Mouse (Mus musculus): ENCODE results near the gene Eps15.
"Not testable (repeated sequence)": the region's sequence is repeated elsewhere in the genome, so short reads cannot be mapped to it uniquely, and the experiment has no call there.

Eps15 gene

DNA sequence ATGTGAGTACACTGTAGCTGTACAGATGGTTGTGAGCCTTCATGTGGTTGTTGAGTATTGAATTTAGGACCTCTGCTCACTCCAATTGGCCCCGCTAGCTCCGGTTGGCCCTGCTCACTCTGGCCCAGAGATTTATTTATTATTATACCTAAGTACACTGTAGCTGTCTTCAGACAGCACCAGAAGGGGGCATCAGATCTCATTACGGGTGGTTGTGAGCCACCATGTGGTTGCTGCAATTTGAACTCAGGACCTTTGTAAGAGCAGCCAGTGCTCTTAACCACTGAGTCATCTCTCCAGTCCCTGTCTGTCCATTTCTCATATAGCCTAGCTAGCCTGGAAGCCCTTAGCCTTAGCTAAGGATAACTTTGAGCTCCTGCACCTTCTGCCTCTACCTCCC is 124.8 kb downstream of the Eps15 start:
- DNase-seq, result not testable (repeated sequence)

- no peak for DNase-seq
Observed at GRCm38 (mm10) chr4:109405415-109405814, 125.3 kb downstream of the Eps15 start.

DNA sequence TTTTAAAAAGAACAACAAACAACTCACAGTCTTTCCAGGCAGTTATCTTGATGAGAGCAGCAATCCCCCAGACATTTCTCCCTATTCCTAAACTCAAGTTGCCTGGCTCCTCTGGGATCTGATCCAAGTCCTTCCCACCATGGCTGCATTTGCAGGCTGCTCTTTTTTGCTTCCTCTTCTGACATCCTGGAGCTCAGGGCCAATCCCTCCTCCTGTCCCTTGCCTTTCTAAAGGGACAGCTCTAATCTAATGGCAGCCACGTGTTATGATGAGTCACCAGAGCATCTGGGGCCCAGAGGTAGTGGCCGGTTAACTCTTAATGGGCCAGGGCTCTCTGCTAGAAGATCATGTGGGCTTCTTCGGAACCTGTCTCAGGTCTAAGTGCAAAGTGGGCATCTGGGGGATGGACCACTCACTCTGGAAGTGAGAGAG is 126.0 kb downstream of the Eps15 start:
- peak; percentile 40 for DNase-seq

GRCm38 (mm10) chr4:109406486-109407175 is 126.6 kb downstream of the Eps15 start, which contains the start of gene Ttc39a:
TSS of gene Ttc39a (plus strand) at chr4:109406623.
- peak; percentile 38 for DNase-seq

DNA sequence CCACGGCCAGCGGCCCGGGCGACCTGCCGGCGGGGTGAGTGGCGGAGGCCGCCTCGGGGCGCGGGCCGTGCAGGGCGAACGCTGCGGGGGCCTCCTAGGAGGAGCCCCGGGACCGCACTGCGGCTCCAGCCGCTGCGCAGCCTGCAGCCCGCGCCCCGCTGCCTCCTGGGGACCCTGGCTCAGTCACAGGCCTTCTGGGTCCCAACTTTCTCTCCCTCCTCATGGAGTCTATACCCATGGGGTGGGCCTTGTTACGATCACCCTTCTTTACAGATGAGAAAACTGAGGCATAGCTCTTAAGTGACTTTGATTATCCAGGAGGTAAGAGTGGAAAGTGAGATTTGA is 127.1 kb downstream of the Eps15 start:
- peak; percentile 20 for DNase-seq

DNA sequence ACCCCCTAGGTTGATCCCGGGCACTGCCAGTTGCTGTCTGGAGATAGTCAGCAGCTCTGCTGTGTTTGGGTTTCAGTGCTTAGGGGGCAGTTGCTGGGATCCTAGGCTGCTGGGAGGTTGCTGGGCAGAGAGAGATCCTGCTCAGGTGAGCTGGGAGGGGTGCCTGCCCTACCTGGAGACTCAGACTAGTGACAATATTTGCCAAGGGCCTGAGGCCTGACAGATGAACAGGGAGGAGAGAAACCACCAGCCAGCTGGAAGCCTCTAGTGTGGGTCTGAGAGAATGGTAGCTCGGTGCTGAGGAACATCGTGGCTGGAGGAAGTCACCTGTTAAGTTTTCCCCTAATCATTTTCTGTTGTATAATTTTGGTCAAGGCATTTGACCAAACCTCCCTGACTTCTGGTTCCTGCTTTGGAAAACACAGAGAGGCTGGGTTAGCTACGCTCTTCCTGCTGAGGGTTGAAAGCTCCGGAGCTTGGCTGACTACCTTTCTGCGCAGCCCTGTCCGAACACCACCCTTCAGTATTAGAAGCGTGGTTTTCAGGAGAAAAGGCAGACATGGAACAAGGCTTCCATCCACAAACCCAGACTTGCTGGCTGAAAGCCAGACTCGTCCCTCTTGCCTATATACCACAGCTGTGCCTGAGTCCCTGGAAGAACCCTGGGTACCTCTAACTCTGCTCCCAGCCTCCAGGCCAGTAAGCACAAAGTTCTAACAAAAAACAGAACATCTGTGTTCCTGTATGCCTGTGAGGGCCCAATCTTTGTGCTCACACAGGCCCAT is 127.8 kb downstream of the Eps15 start:
- DNase-seq, result no peak

- DNase-seq, result no peak
Observed at GRCm38 (mm10) chr4:109410681-109411376, 130.8 kb downstream of the Eps15 start.

GRCm38 (mm10) chr4:109411377-109411967 is 131.4 kb downstream of the Eps15 start:
- no peak for DNase-seq

DNA sequence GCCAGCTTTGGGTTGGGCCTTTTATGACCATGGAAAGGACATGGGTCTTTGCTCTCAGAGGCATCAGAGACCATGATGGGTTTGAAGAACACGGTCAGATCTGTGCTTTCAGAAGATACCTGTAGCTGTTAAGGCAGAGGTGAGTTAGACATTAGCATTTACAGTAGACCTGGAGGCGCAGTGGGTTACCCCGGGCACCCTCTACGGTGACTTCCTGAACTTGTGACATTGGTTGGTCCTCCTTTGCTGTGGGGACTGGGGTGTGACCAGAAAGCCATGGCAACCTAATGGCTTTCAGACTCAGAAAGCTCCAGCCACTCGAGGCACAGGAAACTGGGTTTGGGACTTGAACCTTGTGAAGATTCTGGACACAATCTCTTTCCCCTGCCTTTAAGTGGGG is 132.2 kb downstream of the Eps15 start:
- no peak for DNase-seq

GRCm38 (mm10) chr4:109417998-109418397 is 137.9 kb downstream of the Eps15 start:
- no peak for DNase-seq

- DNase-seq, result no peak
Observed at GRCm38 (mm10) chr4:109419017-109419416, 138.9 kb downstream of the Eps15 start.

DNA sequence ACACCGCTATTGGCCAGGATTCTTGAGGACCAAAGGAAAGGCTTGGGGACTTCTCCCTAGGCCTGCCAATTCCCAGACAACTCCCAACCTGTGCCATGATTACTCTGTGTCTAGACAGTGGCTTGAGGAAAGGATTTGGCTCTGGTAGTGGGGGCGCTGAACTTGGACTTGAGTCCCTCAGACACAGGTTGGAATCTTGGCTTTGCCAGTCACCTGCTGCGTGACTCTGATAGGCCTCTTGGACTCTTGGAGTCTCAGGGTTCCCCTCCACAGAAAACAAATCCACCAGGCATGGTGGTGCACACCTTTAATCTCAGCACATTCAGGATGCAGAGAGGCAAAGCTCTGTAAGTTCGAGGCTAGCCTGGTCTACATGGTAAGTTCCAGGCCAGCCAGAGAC is 139.5 kb downstream of the Eps15 start:
- no peak for DNase-seq

DNA sequence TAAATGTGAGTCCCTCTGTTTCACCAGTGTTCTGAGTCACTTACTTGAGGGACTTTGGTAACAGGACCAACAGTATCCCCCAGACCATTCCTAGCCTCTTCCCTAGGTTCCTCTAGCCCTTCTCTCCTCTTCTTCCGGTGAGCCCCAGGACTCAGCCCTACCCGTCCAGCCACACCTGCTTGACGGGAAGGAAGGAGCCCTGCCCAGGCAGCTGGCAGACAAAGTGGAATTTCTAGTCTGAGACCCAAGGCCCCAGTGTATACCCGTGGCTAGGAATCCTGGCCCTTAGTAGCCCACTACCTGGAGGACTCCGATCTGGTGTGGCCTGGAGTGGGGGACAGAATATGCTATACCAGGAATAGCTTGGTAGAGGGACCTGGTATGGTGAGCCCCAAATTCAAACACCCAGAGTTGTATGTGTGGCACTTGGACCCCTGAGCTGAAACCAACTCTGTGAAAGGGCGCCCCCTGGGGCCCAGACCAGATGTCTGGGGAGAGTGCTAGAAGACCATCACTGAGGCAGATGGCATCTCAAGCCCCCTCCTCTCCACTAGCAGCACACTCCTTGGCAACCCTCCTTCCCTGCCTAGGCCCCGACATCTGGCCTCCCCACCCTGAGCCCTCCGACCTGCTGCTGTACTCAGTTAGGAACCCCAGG is 140.2 kb downstream of the Eps15 start:
- no peak for DNase-seq

DNA sequence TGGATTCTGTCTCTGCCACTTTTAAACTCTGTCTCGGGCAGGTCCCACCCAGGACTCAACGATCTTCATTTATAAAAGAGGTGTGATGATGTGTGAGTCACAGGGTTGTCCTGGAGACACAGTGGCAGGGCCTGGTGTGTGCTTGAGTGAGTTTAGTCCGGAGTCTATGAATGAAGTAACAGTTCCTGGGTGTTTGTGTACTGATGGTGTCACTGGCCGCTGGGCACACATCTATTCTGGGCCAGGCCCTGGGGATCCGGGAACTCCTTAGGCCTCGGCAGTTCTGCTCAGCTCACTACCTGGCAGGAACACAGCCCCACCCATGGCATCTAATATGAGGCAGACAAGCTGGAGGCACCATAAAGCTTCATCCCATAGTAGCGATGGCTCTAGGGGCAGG is 141.5 kb downstream of the Eps15 start:
- no peak for DNase-seq

- DNase-seq, result no peak
Observed at GRCm38 (mm10) chr4:109422436-109422835, 142.4 kb downstream of the Eps15 start.

DNA sequence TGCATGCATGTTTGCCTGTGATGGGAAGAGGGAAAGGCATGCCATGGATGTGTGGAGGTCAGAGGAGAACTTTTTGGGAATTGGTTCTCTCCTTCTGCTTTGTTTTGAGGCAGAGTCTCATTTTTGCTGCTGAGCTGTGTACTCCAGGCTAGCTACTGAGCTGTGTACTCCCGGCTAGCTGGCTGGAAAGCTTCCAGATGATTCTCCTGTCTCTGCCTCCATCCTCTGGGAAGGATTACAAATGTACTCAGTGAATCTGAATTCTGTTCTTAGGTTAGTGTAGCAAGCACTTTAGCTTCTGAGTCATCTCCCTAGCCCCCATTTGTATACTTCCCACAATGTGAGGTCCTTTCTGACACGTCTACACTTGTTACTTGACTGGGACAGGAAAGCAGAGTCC is 143.4 kb downstream of the Eps15 start:
- no peak for DNase-seq

- DNase-seq, result no peak
Observed at GRCm38 (mm10) chr4:109427058-109427457, 147.0 kb downstream of the Eps15 start.

DNA sequence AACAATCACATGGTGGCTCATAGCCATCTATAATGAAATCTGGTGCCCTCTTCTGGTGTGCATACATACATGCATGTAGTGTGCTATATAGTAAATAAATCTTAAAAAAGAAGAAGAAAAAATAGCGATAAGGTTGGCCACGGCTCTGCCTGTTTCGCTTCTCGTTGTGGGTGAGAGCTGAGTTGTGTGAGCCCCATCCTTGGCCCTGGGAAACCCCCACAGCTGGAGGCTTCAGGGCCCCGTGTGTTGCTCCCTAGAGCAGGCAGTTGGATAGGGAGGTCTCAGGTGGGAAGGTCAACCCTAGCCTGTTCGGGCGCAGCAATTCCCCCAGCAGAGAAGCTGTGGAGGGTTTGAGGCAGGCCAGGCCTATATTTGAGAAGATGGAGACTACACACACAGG is 150.2 kb downstream of the Eps15 start:
- DNase-seq, result no peak

- peak; percentile 35 for DNase-seq
Observed at GRCm38 (mm10) chr4:109430854-109431253, 150.8 kb downstream of the Eps15 start.

DNA sequence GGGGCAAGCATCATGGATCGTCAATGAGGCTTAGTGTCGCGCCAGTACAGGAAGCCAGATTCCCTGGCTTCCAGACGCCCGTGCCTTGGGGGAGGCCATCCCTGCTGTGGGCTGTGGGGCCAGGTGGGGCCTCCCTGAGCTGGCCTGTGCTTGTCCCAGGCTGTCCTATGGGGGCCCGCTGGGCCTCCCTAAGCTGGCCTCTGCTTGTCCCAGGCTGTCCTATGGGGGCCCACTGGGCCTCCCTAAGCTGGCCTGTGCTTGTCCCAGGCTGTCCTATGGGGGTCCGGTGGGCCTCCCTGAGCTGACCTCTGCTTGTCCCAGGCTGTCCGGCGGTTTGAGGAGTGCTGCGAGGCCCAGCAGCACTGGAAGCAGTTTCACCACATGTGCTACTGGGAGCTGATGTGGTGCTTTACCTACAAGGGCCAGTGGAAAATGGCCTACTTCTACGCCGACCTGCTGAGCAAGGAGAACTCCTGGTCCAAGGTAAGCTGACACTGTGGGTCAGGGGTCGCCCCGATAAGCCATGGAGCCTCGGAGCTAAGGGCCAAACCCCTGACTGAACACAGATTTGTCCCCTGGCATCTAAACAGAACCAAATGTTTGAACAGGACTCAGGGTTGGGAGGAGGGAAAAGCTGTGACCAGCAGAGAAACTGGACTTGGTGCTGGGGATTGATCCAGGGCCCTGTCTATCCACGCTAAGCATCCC is 152.8 kb downstream of the Eps15 start:
- DNase-seq, result no peak

GRCm38 (mm10) chr4:109433641-109434040 is 153.6 kb downstream of the Eps15 start:
- DNase-seq, result no peak

GRCm38 (mm10) chr4:109434256-109434655 is 154.2 kb downstream of the Eps15 start:
- no peak for DNase-seq

Measured in right cerebral cortex, postnatal 4 days (tissue).